Mouse (Mus musculus) kidney, postnatal 10 days (tissue): Measurements from ENCODE around the gene Olfr1442.
"Not testable (repeated sequence)": the region's sequence is repeated elsewhere in the genome, so short reads cannot be mapped to it uniquely, and the experiment has no call there.

Source experiments
- DNase-seq: peaks from one replicate; pipeline ENCODE4 v3.0.0; 2021; ENCODE audit warnings: mixed read lengths

Olfr1442 gene

GRCm38 (mm10) chr19:12670139-12670538 lies at the start of gene Olfr1442:
Olfr1442 (plus strand) TSS chr19:12670439.
- DNase-seq = no peak

GRCm38 (mm10) chr19:12633176-12633575 lies 37.1 kb upstream of the Olfr1442 start, which contains the start of gene Glyat:
Glyat (plus strand) TSS chr19:12633308.
- peak; percentile 13 for DNase-seq

- no peak for DNase-seq
Observed at GRCm38 (mm10) chr19:12634259-12634658, 36.0 kb upstream of the Olfr1442 start.

GRCm38 (mm10) chr19:12634963-12635362 lies 35.3 kb upstream of the Olfr1442 start:
- DNase-seq = no peak

- no peak for DNase-seq
Observed at GRCm38 (mm10) chr19:12636863-12637262, 33.4 kb upstream of the Olfr1442 start.

GRCm38 (mm10) chr19:12638049-12638448 lies 32.2 kb upstream of the Olfr1442 start:
- no peak for DNase-seq

- DNase-seq = no peak
Observed at GRCm38 (mm10) chr19:12649511-12649910, 20.7 kb upstream of the Olfr1442 start.

- no peak for DNase-seq
Observed at GRCm38 (mm10) chr19:12666156-12666555, 4.1 kb upstream of the Olfr1442 start.

- not testable (repeated sequence) for DNase-seq
Observed at GRCm38 (mm10) chr19:12668601-12669000, 1.6 kb upstream of the Olfr1442 start.

- DNase-seq = no peak
Observed at GRCm38 (mm10) chr19:12671051-12671450, 812 bp downstream of the Olfr1442 start.

GRCm38 (mm10) chr19:12677812-12678211 lies 7.6 kb downstream of the Olfr1442 start, which contains the start of gene Olfr1443:
Olfr1443 (plus strand) TSS chr19:12678112.
- DNase-seq = no peak

GRCm38 (mm10) chr19:12684638-12685037 lies 14.4 kb downstream of the Olfr1442 start:
- no peak for DNase-seq

GRCm38 (mm10) chr19:12685231-12685630 lies 15.0 kb downstream of the Olfr1442 start:
- no peak for DNase-seq

GRCm38 (mm10) chr19:12695590-12695989 lies 25.4 kb downstream of the Olfr1442 start, which contains the start of gene Keg1:
Keg1 (plus strand) TSS chr19:12695786.
- DNase-seq = no peak

GRCm38 (mm10) chr19:12696221-12696620 lies 26.0 kb downstream of the Olfr1442 start:
- DNase-seq = no peak

GRCm38 (mm10) chr19:12708458-12708857 lies 38.2 kb downstream of the Olfr1442 start:
- no peak for DNase-seq

- DNase-seq = no peak
Observed at GRCm38 (mm10) chr19:12708986-12709385, 38.7 kb downstream of the Olfr1442 start.

GRCm38 (mm10) chr19:12719189-12719588 lies 49.0 kb downstream of the Olfr1442 start:
- no peak for DNase-seq

- DNase-seq = no peak
Observed at GRCm38 (mm10) chr19:12720463-12720862, 50.2 kb downstream of the Olfr1442 start.

- DNase-seq = not testable (repeated sequence)
Observed at GRCm38 (mm10) chr19:12720919-12721318, 50.7 kb downstream of the Olfr1442 start.

GRCm38 (mm10) chr19:12721596-12721995 lies 51.4 kb downstream of the Olfr1442 start:
- not testable (repeated sequence) for DNase-seq

- DNase-seq = peak; percentile 74
Observed at GRCm38 (mm10) chr19:12722308-12722707, 52.1 kb downstream of the Olfr1442 start.

- DNase-seq = no peak
Observed at GRCm38 (mm10) chr19:12725851-12726250, 55.6 kb downstream of the Olfr1442 start.
